Comparison of ENCODE assay signal across 8 mouse cellular contexts in genomic region chr11:3288521-3289301, GRCm38 (mm10). TPM values are rescaled to one million over a fixed set of nuclear protein-coding genes. Genes with fewer than 3 reads are reported as not detected.
DNase-seq lines count a peak whose midpoint lies in the region; ATAC-seq lines count a peak whose summit lies in the region.

Gene Patz1, plus strand, starts transcription at chr11:3288874.

- ATAC-seq in forebrain, embryonic 12.5 days (ENCODE audit: low FRiP score): peak; percentile 19
- peak; percentile 26 for ATAC-seq in liver, embryonic 15.5 days (ENCODE audit: insufficient read depth)
- peak; percentile 25 for ATAC-seq in neural tube, embryonic 11.5 days (ENCODE audit: insufficient read depth, low FRiP score, low TSS enrichment)

- H3K27me3 ChIP-seq in forebrain, embryonic 12.5 days: no peaks in the 10 kb centered on the region
- H3K27me3 ChIP-seq in liver, embryonic 15.5 days: peaks cover 21% of the 10 kb centered on the region
- no peaks in the 10 kb centered on the region for H3K27me3 ChIP-seq in neural tube, embryonic 11.5 days (ENCODE audit: control insufficient read depth, insufficient read depth, low read length)

- H3K4me2 ChIP-seq in forebrain, embryonic 12.5 days: peak within 1 kb of the TSS; percentile 89
- peak within 1 kb of the TSS; percentile 100 for H3K4me2 ChIP-seq in liver, embryonic 15.5 days
- H3K4me2 ChIP-seq in neural tube, embryonic 11.5 days (ENCODE audit: low read depth): peak within 1 kb of the TSS; percentile 100

- H3K9ac ChIP-seq in forebrain, embryonic 12.5 days: peak within 1 kb of the TSS; percentile 97
- peak within 1 kb of the TSS; percentile 81 for H3K9ac ChIP-seq in liver, embryonic 15.5 days
- H3K9ac ChIP-seq in neural tube, embryonic 11.5 days (ENCODE audit: low read length): peak within 1 kb of the TSS; percentile 99

- peak; percentile 62 for DNase-seq in MEL-GATA-1-ER (ENCODE audit: extremely low read depth, low read depth)
- peak; percentile 46 for DNase-seq in c-Kit-positive CD71-positive TER-119-negative erythroid progenitor cells, embryonic 14.5 days (ENCODE audit: low read depth)
- DNase-seq in heart, postnatal 14 days: peak in 1 of 2 experiments; percentile 38
- DNase-seq in kidney, postnatal 36 days: peak; percentile 59 to 74
- peak; percentile 82 for DNase-seq in neural tube, embryonic 11.5 days (ENCODE audit: low spot score)
- peak; percentile 50 for DNase-seq in testis, postnatal 14 days (ENCODE audit: low spot score)

- WGBS in forebrain, embryonic 12.5 days: under 1% methylated on average over 41 of the region's 41 CpGs
- WGBS in liver, embryonic 15.5 days (ENCODE audit: insufficient replicate concordance): under 1% methylated on average over 41 of the region's 41 CpGs
- WGBS in neural tube, embryonic 11.5 days: under 1% methylated on average over 41 of the region's 41 CpGs

- H3K9me3 ChIP-seq in forebrain, embryonic 12.5 days: no peaks in the 10 kb centered on the region
- no peaks in the 10 kb centered on the region for H3K9me3 ChIP-seq in liver, embryonic 15.5 days (replicated peaks)
- no peaks in the 10 kb centered on the region for H3K9me3 ChIP-seq in neural tube, embryonic 11.5 days (ENCODE audit: control insufficient read depth, low read length)

- peaks cover 5% of the 10 kb centered on the region for H3K36me3 ChIP-seq in forebrain, embryonic 12.5 days (replicated peaks)
- peaks cover 6% of the 10 kb centered on the region for H3K36me3 ChIP-seq in liver, embryonic 15.5 days (replicated peaks)
- H3K36me3 ChIP-seq in neural tube, embryonic 11.5 days (ENCODE audit: control insufficient read depth, insufficient read depth, low read length): peaks cover 3% of the 10 kb centered on the region; the same call in 1 of the 2 replicates

- intact Hi-C loops in heart, postnatal 14 days (cut with DNase I): no loop called here

- H3K4me1 ChIP-seq in forebrain, embryonic 12.5 days: peaks cover 25% of the 10 kb centered on the region
- H3K4me1 ChIP-seq in liver, embryonic 15.5 days (replicated peaks): peaks cover 61% of the 10 kb centered on the region
- H3K4me1 ChIP-seq in neural tube, embryonic 11.5 days (ENCODE audit: control insufficient read depth, insufficient read depth, low read length): peaks cover 6% of the 10 kb centered on the region

- peak within 1 kb of the TSS; percentile 91 for H3K4me3 ChIP-seq in forebrain, embryonic 12.5 days (replicated peaks)
- peak within 1 kb of the TSS; percentile 94 for H3K4me3 ChIP-seq in liver, embryonic 15.5 days (replicated peaks)
- peak within 1 kb of the TSS; percentile 92 for H3K4me3 ChIP-seq in neural tube, embryonic 11.5 days (ENCODE audit: low read depth, low read length)

- peak within 1 kb of the TSS; percentile 100 for H3K27ac ChIP-seq in forebrain, embryonic 12.5 days
- H3K27ac ChIP-seq in liver, embryonic 15.5 days (replicated peaks): peak within 1 kb of the TSS; percentile 93
- peak within 1 kb of the TSS; percentile 100 for H3K27ac ChIP-seq in neural tube, embryonic 11.5 days (ENCODE audit: low read depth, low read length)

RNA-seq across cellular contexts. Expression of gene Patz1, which starts in this region (rescaled TPM):
- polyA plus RNA-seq in forebrain, embryonic 12.5 days (2016; fragmentation: Nextera tagmentation; extraction: Ambion mirVana): 126 and 128 TPM in 2 replicates
- 10 to 100 TPM; 26.6 to 30.4 TPM for total RNA-seq in heart, postnatal 14 days (2021)
- 11.5 and 12.6 TPM in 2 replicates for polyA plus RNA-seq in liver, embryonic 15.5 days (2015; fragmentation: Nextera tagmentation; extraction: Ambion mirVana)
- 105 TPM in 2 replicates for polyA plus RNA-seq in neural tube, embryonic 11.5 days (2014; fragmentation: Nextera tagmentation; extraction: Ambion mirVana)
